Mouse (Mus musculus) bone marrow macrophage, adult 2 months (primary cell): ENCODE results near the gene Ppfibp1. TPM values are rescaled to one million over a fixed set of nuclear protein-coding genes. Genes with fewer than 3 reads are reported as not detected.

ENCODE experiments used
- H3K27ac ChIP-seq: 2 replicates; pipeline ENCODE4 v1.5.1; 2012; ENCODE audit warnings: low read depth, low read length; ENCODE audit not compliant: insufficient read depth
- H3K4me1 ChIP-seq: 2 replicates; pipeline ENCODE4 v1.6.1; 2012; ENCODE audit warnings: low read length; ENCODE audit not compliant: control insufficient read depth, insufficient read depth
- H3K4me3 ChIP-seq: 2 replicates; pipeline ENCODE4 v1.5.1; 2012; ENCODE audit warnings: mild to moderate bottlenecking, low read length, moderate library complexity; ENCODE audit not compliant: insufficient read depth
- CTCF ChIP-seq: IDR thresholded peaks from 2 replicates; pipeline ENCODE4 v1.5.1; 2012; ENCODE audit warnings: low read depth, mild to moderate bottlenecking, low read length, moderate library complexity
- POLR2A ChIP-seq: IDR thresholded peaks from 2 replicates; pipeline ENCODE4 v1.6.1; 2012; ENCODE audit warnings: mild to moderate bottlenecking, low read depth, low read length, borderline replicate concordance
- polyA plus RNA-seq: library from polyadenylated mRNA; stranded (reverse); fragments of >200 nt; gene quantifications from 2 replicates; pipeline ENCODE4 v1.2.4, GENCODE M21; 2012; ENCODE audit not compliant: missing spikeins, insufficient read depth, insufficient read length

The Ppfibp1 gene
- polyA plus RNA-seq, 1 experiment: 31.2 TPM

DNA sequence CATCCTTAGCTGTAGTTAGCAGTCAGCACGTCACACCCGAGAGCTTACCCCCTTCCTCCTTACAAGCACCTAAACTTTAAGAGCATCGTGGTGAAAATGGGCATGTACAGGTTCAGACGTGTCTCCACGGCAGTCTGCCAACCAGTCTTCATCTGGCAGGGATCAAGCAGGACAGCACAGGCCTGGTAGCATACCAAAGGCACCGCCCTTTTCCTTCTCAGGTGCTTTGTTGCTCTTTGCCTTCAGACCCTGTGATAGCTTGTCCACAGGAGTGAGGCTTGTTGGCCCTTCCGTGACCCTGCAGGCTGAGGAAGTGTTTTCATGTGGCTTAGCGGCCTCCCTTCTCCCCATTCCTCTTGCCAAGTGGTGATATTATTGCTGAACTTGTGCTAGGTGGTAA, 50.7 kb downstream of the Ppfibp1 start:
- TF ChIP-seq POLR2A: no peak
- no peak for TF ChIP-seq CTCF
- no peak overlapping the region for H3K27ac ChIP-seq
- peaks cover 41% of the 10 kb centered on the region for H3K4me1 ChIP-seq
- H3K4me3 ChIP-seq: no peak overlapping the region

DNA sequence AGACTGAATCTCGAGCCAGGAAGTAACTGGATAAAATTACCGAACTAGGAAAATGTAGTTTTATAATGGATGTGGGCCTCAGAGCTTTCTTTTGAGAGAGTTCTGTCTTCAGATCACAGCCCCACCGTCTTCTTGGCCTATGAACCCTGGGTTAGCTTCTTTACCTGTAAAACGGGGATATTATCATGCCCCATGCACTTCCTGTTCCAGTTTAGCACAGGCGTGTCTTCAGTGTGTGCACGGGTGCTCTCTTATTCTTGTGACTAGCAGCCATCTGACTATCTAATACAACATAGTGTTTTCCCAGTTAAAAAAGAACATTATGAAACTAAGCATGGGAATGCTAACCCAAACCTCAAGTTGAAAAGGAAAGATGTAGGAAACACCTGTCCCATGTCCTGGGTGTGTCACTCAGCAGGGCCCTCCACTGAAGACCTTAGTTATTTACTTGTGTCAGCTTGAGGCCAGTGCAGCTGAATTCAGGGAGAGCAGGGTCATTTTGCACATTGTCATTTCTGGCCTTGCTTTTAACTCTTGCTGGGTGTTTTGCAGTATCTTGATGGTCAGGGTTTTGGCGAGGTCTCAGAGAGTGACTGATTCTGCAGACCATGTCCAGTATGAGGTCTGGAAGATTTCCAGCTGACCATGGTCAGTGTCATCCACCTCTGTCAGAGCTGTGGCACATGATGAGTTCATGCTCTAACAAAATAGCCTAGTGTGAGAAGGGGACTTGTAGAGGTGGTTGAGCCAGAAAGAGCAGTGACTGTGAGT, 53.4 kb downstream of the Ppfibp1 start:
- TF ChIP-seq POLR2A (no peak), CTCF (no peak)
- Histone ChIP-seq H3K27ac (no peak overlapping the region), H3K4me1 (peaks cover 25% of the 10 kb centered on the region), H3K4me3 (no peak overlapping the region)

DNA sequence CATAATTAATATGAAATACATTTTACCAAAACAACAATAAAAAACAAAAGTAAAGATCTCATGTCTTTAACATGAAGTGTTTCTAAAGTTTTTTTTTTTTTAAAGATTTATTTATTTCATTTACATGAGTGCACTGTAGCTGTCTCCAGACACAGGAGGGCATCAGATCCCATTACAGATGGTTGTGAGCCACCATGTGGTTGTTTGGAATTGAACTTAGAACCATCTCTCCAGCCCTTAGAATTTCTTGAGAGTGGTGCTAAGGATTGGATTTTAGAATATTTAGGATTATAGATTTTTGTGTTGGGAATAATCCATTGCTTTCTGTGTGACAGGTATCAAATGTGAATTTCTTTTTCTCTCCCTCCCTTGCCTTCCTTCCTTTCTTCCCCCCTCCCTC, 55.7 kb downstream of the Ppfibp1 start:
- TF ChIP-seq CTCF (no peak), POLR2A (no peak)
- no peak overlapping the region for H3K27ac ChIP-seq
- no peak overlapping the region for H3K4me3 ChIP-seq
- H3K4me1 ChIP-seq: peaks cover 27% of the 10 kb centered on the region

DNA sequence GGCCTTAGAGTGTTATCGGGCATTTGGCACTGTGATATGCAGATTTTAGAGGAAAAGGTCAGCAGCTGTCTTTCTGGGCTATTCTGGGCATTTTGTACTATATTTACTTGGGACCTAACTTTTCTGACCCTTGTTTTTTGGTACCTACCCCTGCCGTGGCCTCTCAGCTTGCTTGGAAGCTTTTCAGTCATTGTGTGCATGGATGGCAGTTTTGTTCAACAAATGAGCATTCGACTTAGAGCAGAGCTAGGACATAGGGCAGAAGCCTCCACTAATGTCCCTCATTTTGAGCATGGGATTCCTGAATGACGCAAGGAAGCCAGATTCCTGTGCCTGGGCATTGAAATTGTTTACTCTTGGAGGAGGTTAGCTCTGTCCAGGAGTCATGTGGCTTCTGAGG, 56.5 kb downstream of the Ppfibp1 start:
- Histone ChIP-seq H3K4me3 (no peak overlapping the region), H3K27ac (no peak overlapping the region), H3K4me1 (peaks cover 31% of the 10 kb centered on the region)
- no peak for TF ChIP-seq POLR2A
- TF ChIP-seq CTCF: no peak

DNA sequence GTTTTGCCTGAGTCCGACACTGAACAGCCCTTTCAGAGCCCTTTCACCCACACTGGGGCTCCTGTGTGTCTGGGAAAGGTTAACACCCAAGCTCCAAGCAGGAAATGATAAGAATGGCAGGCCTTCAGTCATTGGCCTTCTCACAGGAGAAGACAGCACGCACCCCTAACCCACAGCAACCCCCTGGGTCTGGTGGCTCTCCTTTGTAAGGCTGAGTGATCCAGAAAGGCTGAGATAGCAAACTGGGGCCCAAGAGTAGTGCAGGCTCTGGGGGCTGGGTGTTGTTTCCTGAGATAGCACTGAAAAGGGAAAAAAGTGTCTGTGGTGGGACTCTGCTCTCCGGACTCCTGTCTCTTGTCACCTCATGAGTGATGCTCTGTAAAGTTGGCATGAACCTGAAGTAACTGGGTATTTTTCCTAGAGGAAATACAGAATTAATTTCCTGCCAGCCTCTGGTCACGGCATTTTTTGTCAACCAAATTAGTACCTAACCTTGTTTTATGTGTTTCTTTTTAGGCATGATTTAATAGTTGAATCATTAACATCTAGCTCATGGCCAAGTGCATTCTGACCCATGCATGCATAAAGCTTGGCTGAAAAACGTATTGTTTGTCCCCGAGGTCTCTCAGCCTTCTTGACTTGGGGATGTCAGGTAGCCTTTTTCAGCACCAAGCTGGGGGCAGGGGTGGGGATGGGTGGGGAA, 58.2 kb downstream of the Ppfibp1 start:
- Histone ChIP-seq H3K4me1 (peaks cover 27% of the 10 kb centered on the region), H3K4me3 (no peak overlapping the region), H3K27ac (no peak overlapping the region)
- TF ChIP-seq POLR2A (no peak), CTCF (no peak)

DNA sequence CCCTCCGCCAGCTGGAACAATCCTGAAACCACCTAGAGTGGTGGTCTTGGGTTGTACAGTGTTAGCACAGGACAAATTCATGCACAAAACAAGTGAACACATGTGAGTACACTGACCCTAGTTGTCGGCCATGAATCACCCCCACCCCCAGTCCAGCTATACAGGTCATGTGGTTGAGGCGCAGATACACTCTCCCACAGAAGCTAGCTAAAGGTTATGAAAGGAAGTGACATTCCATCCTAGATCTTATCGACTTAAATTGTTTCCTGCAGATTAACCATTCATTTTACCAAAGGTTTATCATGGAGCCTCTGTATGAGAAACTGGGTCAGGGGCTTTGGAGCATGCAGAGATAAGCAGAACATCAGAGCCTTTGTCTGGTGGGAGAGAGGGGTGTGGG, 58.9 kb downstream of the Ppfibp1 start:
- Histone ChIP-seq H3K4me3 (no peak overlapping the region), H3K27ac (no peak overlapping the region), H3K4me1 (peaks cover 20% of the 10 kb centered on the region)
- TF ChIP-seq CTCF (no peak), POLR2A (no peak)

DNA sequence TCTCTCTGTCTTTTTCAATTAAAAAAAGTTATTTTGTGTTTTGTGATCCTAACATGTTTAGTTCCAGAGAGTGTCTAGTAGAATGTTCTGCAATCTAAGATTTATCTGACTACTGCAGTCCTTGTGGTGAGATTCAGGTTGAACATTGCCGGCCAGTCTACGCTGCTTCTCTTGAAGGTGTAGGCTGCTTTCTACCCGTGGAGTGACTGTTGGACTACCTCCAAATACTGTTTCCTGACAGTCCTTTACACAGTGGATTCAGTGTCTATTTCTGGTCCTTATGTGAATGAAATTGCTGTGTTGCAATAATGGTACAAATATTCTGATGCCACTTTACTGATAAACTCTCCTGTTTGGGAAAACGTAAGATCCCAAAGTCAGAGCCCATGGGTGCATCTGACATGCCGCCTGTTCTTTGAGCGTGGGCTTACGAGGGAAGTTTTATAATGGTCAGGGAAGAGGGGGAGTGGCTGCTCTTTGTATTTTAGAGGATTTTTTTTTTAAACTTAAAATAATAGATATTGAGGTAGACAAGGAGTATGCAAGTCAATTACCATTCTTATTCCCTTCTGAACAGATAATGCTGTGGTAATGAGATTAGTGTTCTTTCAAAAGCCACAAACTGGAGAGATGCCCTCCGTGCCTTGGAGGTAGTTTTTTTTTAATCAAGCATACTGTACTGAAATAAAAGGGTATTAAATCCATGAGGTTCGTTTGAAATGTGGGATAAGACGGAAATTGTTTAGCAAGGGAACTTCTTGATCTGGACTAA, 61.6 kb downstream of the Ppfibp1 start:
- TF ChIP-seq POLR2A (no peak), CTCF (no peak)
- Histone ChIP-seq H3K4me1 (peaks cover 8% of the 10 kb centered on the region), H3K4me3 (no peak overlapping the region), H3K27ac (no peak overlapping the region)

DNA sequence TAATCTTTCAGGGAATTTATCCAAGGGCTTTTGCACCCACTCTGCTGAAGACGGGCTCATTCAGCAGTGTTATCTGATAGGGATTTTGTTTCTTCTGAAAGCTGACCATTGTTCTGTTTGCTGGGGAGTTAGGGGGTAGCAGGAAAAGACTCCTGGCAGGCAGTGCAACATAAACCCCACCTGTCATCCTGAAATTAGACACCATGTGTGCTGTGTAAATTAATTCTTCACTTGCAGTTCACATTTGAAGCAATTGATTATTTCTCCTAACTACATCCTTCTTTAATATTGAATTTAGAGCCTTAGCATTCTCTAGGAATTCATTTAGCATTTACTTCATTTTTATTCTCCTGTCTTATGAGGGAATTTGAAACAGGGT, 62.2 kb downstream of the Ppfibp1 start:
- Histone ChIP-seq H3K4me3 (no peak overlapping the region), H3K27ac (no peak overlapping the region), H3K4me1 (peaks cover 8% of the 10 kb centered on the region)
- TF ChIP-seq CTCF: no peak
- TF ChIP-seq POLR2A: no peak

DNA sequence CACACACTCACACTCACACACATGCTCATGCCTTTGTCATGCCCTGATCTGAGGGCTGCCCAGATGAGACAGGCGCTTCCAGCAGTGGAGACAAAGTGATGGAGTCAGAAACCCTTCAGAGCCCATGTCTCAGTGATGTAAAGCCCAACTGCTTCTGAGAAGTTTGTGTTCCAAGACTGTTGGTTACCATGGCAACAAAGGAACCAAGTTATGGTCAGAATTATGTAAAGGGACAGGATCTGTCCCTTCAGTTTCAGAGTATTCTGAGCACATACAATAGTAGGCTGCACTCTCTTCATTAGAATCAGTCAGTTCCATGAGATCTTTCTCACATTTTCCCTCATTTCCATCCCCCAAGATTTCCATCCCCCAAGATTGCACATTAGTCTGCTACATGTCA, 66.0 kb downstream of the Ppfibp1 start, which contains the start of gene 1700034J05Rik:
TSS of gene 1700034J05Rik (minus strand) at position 165 of the 400 bp plus-strand sequence.
- Histone ChIP-seq H3K27ac (no peak within 1 kb of the TSS), H3K4me3 (no peak within 1 kb of the TSS), H3K4me1 (peaks cover 12% of the 10 kb centered on the region)
- TF ChIP-seq CTCF (no peak), POLR2A (no peak)

DNA sequence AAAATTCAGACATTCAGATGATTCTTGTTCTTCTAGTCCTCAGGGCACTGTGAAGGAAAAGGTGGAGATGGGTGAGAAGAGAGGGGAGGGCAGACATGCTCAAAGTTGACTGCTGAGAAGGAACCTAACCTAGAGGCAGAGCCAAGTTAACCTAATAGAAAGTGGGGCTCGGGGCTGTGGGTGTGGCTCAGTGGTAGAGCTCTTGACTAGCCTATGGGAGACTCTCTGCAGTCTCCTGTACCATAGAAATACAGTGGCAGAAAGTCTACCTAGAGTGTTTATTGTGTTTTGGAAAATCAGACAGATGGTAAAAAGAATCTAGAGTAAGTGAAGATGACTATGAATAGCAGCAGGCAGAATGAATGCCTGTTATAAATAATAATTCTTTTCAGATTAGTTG, 67.2 kb downstream of the Ppfibp1 start:
- no peak for TF ChIP-seq POLR2A
- TF ChIP-seq CTCF: no peak
- Histone ChIP-seq H3K27ac (no peak overlapping the region), H3K4me3 (no peak overlapping the region), H3K4me1 (peaks cover 11% of the 10 kb centered on the region; the same call in 1 of the 2 replicates)
